Mouse (Mus musculus) mesoderm, embryonic 11.5 days (tissue): ENCODE measurements around the gene Rcc1.
A peak's percentile ranks its signal among the peaks of the same experiment; 100 is the strongest.

Source experiments
- DNase-seq: peaks from one replicate; pipeline ENCODE4 v3.0.0-alpha.2; 2012; ENCODE audit warnings: low read depth, low spot score

The Rcc1 gene

DNA sequence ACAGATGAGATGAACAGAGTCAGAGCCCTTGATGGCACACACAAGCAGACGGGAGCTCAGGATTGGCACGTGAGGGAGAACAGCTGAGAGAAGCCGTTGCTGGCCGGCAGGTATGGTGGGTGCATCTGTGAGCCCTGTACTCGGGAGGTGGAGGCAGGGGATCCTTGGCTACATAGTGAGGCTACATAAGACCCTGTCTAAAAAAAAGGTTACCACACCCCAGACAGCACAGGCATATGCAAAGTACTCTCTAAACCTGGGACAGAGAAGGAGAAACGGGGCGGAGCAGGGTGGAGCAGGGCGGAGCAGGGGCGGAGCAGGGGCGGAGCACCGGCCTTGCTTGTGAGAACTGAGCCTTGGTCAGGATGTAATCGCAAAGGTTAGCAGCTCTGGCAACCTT is 2.8 kb upstream of the Rcc1 start:
- no peak for DNase-seq

DNA sequence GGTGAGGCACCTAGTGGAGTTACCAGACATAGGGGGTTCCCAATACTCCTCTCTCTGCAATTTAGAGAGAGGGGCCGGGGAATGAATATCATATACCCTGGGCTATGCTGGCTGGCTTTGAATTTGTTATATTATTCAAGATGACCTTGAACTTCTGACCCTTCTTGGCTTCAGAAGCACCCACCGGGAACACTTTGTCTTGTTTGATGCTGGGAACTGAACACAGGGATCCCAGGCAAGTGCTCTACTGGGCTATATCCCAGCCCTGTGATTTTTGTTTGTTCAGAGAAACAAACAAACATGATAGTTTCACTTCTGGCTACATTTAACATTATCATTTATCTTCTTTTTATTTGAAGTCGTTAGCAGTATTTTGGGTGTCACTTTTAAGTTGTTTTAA is 2.0 kb upstream of the Rcc1 start:
- DNase-seq, result no peak

DNA sequence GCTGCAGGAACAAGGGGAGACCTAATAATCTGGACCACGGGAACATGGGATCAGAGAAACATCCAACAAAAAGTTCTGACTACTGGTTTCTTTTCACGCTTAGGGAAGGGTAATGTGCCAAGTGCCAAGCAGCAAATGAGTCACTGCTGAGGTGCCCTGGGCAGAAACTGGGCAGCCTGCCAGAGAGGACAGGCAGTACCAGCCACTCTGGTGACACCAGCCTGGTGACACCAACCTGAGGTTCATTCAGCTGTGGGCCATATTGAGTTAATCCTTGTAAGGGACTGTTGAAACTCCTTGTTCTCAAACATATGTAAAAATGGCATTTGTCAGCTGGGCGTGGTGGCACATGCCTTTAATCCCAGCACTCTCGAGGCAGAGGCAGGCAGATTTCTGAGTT is 1.2 kb upstream of the Rcc1 start:
- no peak for DNase-seq

DNA sequence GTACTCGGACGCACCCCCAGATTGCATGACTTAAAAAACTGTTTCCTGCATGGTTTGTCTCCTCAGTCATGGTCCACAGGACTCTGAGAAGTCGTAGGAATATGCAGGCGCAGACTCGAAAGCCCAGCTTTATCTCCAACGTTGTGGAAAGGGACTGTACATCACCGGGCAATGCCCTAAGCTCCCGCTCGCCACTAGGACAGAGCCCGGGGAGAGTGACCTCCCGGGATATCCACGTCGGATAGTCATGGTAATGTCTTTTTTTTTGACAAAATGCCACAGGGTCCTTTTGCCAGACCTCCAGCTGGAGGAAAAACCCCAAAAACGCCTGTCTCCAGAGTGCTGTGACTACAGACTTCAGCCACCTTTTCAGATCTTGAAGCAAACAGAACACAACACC is 666 bp downstream of the Rcc1 start:
- DNase-seq, result no peak

DNA sequence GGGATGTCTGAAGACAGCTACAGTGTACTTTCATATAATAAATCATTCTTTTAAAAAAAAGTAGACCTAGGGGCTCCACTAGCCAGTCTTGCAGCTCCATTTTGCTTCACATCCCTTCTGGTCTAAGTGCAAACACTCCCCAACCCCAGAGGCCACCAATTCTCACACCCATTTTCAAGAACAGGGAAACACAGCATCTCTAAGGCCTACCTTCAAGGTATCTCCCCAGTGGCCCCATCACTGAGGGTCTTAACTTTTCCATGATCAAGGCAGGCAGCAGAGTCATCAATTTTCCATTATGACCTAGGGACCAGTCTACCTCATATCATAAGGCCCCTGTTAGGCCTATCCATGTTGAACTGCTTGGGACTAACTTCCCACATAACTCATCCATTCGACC is 2.0 kb downstream of the Rcc1 start:
- DNase-seq, result no peak

DNA sequence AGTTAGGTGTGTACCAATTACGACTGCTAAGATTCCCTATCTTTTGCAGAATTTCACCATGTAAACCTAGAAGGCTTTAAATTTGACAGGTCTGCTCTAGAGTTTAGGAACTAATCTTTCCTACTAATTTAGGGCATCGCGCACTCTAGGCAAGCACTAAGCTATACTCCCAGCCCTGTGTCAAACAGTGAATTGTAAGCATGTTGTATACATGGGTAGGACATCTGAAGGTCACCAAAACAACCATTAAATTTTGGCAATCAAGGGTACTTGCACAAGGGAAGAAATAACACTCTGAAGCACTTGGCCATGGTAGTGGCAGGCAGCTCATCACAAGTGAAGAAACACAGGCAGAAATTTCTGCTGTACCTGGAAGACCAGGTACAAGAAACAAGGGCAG is 2.6 kb downstream of the Rcc1 start:
- DNase-seq, result no peak

DNA sequence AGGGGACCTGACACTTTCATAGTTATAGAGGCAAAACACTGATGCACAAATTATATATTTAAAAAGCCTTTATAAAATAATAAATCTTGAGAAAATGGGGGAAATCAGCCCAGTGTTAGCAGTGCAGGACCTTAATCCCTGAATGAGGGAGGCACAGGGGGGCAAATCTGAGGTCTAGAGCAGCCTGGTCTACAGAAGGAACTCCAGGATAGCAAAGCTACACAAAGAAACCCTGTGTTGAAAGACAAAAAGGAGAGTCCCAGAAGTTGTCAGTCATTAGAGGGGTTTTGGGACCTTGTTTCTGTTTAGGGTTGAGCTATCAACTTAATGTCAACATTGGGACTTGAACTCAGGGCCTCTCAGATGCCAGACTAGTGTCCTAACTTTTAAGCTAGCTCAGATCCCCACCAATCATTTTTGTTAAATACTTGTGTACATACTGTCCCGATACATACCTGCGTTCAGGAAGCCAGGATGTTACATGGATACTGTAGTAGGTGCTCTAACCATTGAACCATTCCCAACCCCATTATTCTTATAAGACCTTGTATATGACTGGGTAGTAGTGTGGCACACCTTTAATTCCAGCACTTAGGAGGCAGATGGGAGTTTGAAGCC is 3.2 kb downstream of the Rcc1 start:
- DNase-seq, result no peak

DNA sequence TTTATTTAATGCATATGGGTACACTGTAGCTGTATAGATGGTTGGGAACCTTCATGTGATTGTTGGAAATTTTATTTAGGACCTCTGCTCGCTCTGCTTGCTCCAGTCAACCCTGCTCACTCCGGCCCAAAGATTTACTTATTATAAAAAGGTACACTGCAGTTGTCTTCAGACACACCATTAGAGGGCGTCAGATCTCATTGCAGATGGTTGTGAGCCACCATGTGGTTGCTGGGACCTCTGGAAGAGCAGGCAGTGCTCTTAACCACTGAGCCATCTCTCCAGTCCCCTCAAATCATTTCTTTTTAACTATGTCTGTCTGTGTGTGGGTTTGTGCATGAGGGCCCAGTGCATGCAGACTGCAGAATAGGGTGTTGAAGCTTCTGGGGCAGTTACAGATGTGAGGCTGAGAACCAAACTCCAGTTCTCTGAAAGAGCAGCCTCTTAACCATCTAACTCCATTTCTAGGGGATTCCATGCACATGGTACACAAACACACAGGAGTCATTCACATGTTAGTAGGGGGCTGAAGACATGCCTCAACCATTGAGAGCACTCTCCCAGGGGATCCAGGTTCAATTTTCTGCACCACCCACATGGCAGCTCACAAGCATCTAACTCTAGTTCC is 3.8 kb downstream of the Rcc1 start:
- no peak for DNase-seq

DNA sequence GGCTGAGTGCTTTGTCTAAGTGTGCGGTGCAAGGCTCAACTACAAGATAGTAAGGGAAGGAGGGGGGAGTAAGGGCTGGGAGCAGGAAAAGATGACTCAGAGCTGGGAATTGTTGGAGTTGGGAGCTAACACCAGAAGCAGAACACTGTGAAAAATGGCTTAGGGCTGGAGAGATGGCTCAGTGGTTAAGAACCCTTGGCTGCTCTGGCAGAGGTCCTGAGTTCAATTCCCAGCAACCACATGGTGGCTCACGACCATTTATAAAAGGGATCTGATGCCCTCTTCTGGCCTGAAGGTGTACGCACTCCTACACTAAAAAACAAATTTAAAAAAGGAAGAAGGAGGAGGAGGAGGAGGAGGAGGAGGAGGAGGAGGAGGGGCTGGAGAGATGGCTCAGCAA is 6.7 kb downstream of the Rcc1 start:
- no peak for DNase-seq

DNA sequence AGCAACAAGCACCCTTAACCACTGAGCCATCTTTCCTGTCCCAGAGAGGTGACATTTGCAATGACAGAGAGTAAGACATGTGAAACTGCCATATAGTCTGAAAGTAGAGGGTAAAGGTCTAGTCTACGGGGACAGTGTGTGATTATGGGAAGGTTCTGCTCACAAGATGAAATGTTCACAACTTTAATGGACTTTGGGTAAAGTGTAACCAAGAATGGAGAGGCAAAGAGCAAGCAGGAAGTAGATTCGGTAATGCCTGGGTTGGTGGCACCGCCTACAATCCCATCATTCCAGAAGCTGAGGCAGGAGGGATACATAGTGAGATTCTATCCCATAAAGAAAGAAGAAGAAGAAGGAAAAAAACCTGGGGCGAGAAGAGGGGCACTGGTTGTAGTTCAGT is 7.1 kb downstream of the Rcc1 start:
- DNase-seq, result no peak

DNA sequence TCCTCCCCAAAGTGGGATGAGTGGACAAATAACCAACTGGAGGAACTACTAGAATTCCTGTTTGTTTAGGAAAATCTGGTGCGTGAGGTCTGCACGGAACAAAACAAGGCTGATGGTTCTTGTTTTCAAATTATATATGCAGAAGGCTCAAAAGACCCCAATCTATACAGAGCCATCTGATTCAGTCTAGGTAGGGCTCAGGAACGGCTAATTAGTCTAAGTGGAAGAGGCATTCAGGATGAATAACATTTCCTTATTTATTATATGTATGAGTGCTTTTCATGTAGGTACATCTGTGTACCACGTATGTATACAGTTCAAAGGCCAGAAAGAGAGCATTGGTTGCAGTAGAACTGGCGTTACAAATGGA is 7.6 kb downstream of the Rcc1 start:
- DNase-seq, result no peak

DNA sequence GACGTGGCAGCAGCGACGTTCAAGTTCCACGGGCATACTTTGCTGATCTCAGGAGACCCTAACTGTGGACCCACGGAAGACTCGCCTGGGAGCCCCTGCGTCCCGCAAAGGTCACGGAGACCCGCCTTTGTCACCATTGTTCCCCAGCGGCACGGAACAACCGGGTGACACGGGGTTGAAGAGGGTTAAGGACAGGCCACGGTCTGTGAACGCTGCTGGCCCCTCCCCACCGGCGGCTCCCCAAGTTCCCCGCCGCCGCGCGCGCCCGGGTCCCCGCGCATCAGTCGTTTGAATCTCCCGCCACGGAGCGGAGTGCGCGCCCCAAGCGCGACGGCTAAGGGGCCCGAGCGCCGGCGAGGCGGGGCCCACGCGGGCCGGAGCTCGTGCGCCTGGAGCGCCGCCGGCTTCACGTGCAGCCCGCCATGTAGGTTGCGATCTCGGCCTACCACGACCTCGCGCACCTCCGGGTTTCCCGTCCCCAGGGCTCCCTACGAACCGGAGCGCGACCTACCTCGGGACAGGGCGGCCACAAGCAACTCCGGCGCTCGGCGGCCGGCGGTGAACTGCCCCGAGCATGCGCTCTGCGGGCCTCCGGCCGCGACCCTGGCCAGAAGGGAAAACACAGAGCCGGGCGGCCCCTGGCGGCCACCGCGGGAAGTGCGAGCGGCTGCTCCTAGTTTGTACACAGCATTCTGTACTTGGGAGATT is 8.1 kb downstream of the Rcc1 start:
- DNase-seq, result peak; percentile 93

DNA sequence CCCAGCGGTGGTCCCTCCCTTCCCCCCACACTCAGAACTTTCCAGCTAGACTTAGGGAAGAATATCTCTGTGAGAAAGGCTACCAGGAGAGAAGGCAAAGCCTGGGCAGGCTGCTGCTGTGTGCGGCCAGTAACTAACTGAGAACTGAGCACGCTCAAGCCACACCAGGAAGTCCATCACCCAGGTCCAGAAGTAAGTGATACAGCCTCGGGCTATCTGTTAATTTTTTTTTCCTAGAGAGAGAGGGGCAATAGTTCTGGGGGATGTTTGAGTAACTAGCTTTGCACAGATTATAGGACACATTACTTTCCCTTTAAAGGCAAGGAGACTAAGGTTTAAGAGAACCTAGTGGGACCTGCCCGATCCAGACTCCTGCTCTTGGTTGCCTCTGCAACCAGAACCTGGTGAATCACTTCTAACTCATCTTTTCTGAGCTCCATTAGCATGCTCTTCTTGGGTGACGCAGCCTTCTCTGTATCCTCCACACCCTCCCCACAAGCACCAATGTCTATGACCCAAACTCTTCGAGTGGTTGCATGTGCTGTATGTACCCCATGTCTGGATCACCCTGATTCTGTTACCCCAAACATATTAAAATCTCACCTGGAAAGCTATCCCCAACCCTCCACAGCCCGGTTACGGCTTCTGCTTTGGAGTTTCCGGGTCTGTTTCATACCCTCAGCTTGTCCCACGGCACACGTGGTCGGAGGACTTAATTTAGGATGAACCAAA is 8.8 kb downstream of the Rcc1 start:
- peak; percentile 33 for DNase-seq

DNA sequence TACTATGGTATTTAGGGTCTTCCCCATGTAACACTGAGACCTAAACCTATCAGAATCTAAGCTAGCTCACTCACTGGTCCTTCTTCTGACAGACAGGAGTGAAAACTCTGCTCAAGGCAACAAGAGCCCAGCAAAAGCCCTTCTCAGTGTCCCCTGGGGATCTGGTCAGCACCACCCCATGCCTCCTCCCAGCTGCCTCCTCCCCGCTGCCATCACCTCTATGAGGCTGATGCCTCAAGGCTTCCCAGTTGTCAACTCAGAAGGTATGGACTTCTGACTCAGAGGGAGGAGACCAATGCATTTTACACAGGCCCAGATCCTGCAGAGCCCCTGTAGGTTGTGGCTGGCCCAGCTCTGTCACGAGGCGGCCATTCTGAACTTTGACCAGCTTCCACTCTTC is 12.0 kb downstream of the Rcc1 start:
- DNase-seq, result no peak

DNA sequence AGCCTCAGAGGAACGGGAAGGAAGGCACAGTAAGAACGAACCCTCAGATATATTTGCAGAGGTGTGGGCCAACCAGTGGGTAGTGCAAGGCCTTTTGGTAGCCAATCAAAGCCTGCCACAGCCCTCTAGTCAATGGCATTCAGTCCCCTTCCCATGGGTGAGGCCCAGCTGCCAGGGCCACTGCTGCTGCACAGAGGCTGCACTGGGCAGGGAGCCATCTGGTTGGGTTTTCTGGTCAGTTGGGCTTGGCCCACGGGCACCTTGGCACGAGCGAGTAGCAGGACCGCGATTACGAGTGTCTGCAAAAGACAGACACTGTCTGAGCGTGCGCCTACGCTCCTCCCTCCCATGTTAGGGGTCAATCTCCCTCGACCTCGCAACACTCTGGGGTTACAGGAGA is 14.5 kb downstream of the Rcc1 start:
- DNase-seq, result no peak

DNA sequence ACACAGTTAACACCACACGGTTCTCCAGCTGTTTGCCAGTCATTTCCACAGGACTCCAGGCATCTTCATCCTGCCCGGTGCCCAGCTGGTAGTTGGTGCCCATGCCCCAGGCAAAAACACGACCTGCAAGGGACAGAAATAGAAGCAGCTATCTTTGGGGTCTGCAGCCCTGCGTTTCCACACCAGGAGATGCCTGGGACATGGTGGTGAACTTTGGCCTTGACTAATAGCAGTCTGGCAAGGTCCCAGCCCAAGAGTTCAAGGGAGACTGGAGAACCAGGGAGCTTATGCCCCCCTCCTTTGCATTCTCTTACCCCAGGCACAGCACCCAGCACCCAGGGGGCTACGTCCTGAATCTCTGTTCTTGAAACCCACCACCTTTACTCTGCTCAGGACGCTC is 20.5 kb downstream of the Rcc1 start:
- DNase-seq, result no peak

DNA sequence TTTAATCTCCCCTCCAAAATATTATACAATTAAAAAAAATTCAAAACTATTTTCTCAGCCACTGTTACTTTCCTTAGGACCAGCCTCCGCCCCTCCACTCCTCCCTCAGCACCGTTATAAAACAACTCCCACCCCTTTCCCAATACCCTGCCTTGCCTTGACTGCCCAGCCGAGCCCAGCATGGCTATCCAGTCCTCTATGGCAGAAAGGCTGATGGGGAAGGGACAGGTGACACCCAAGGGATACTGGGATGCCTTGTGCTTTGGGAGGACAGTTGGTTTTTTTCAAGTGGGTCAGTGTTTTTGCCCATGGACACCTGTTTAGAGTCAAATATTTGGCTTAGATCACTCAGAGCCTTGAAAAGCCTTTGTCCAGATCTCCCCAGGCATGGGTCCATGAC is 21.4 kb downstream of the Rcc1 start:
- DNase-seq, result no peak

DNA sequence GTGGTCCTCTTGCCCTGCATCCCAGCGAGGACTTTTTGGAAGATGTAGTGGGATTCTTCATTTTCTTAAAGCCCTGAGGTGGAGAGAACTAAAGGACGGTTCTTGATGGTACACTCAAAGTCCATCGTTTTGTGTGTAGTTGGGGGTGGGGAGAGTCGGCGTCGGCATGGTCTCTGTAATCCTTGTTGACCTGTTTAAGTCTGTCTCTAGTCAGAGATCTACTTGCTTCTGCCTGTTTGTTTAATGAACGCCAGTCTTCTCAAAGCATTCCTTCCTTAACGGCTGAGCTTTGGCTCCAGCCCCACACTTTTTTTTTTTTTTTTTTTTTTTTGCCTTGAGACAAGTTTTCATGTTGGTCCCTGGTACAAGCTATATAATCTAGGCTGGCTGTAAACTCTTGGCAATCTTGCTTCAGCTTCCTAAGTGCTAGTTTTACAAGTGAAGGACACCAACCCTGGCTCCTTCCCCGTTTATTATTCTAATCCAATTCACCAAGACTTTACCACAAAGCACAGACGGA is 23.5 kb downstream of the Rcc1 start:
- DNase-seq, result no peak

DNA sequence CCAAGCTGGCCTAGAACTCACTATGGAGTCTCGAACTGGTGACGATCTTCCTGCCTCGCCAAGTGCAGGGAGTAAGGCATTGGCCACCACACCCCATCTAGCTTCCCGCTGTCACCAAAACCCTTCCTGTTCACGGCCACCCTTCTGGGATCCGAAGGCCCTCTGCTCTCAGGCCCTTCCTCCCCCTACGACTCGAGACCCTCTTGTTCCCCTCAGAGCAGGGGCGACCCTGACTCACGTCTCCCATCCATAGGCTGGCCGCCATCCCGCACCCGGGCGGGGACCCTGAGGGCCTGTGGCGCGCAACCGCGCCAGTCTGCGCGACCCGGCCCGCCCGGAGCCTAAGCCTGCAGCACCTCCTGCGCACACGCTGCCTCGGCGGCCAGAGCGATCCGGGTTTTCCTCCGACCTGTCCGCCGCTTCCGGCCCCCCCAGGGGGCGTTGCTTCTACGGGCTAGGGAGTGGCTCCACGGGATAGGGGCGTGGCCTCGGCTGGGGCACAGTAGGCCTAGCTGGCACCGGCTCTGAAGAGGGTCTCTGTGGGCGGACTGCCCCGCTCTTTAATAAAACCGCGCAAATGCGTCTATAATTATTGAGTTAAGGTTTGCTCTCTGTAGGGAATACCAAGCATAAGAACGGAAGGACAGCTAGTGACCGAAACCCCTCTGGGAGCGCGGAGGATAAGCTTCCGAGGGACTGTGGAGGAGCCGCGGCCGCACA is 24.1 kb downstream of the Rcc1 start, which contains the start of gene Trnau1ap:
Gene Trnau1ap (minus strand): TSS at position 424 of the 720 bp plus-strand sequence.
- peak; percentile 96 for DNase-seq

DNA sequence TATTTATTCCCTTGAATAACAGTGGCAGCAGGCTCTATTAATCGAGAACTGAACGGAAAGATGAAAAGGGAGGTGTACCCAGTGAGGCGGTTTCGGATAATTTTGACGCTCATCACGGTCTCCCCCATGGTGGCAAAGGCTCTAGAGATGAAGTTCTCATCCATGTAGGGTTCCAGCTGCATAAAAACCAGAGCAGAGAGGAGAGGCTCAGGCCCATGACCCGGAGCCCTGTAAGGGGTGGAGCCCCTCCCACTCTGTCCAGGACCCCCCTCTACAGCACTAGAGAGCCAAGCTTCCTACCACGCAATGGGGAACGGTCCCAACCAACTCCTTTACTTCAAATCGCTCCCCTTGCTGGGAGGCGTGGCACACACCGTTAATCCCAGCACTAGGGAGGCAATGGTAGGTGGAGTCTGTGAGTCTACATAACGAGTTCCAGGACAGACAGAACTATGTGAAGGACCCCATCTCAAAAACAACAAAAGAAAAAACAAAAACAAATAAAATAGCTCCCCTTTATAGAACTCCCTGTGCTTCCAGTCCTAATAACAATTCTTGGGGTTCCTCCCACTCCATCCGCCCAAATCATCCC is 24.9 kb downstream of the Rcc1 start:
- DNase-seq, result no peak

DNA sequence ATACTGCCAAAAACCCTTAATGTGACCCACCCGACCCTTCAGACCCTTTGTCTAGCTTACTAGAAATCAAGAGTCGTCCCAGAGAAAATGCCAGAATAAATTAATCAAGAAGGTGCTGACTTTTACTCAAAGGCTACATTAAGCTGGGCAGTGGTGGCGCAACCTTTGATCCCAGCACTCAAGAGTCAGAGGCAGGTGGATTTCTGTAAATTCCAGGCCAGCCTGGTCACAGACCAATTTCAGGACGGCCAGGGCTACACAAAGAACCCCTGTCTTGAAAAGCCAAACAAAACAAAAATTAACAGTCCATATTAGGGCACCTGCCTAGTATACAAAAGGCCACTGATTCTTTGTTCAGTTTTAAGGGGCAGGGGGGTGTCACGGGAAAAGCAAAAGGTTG is 26.9 kb downstream of the Rcc1 start:
- no peak for DNase-seq
